Mouse (Mus musculus): ENCODE data around the gene Foxk1.

Gene Foxk1

GRCm38 (mm10) chr5:142420317-142420716 lies 19.0 kb downstream of the Foxk1 start:
- DNase-seq (ENCODE audit: low spot score in 2 of 2), result no peak

- no peak for DNase-seq (ENCODE audit: low spot score in 2 of 2)
These were observed 19.6 kb downstream of the Foxk1 start for GRCm38 (mm10) chr5:142420920-142421319.

- no peak for DNase-seq (ENCODE audit: low spot score in 2 of 2)
These were observed 20.6 kb downstream of the Foxk1 start for GRCm38 (mm10) chr5:142421886-142422285.

- DNase-seq (ENCODE audit: low spot score in 2 of 2), result no peak
These were observed 21.8 kb downstream of the Foxk1 start for GRCm38 (mm10) chr5:142423141-142423540.

GRCm38 (mm10) chr5:142423701-142424100 lies 22.4 kb downstream of the Foxk1 start:
- no peak for DNase-seq (ENCODE audit: low spot score in 2 of 2)

GRCm38 (mm10) chr5:142424627-142425349 lies 23.5 kb downstream of the Foxk1 start:
- no peak for DNase-seq (ENCODE audit: low spot score in 2 of 2)

- no peak for DNase-seq (ENCODE audit: low spot score in 2 of 2)
These were observed 25.2 kb downstream of the Foxk1 start for GRCm38 (mm10) chr5:142426476-142426875.

- DNase-seq (ENCODE audit: low spot score in 2 of 2), result no peak
These were observed 26.6 kb downstream of the Foxk1 start for GRCm38 (mm10) chr5:142427876-142428275.

- DNase-seq (ENCODE audit: low spot score in 2 of 2), result no peak
These were observed 27.4 kb downstream of the Foxk1 start for GRCm38 (mm10) chr5:142428691-142429090.

GRCm38 (mm10) chr5:142431029-142431428 lies 29.7 kb downstream of the Foxk1 start:
- no peak for DNase-seq (ENCODE audit: low spot score in 2 of 2)

GRCm38 (mm10) chr5:142431811-142432434 lies 30.6 kb downstream of the Foxk1 start:
- DNase-seq (ENCODE audit: low spot score in 2 of 2), result no peak

GRCm38 (mm10) chr5:142432695-142433094 lies 31.4 kb downstream of the Foxk1 start:
- DNase-seq (ENCODE audit: low spot score in 2 of 2), result no peak

- DNase-seq (ENCODE audit: low spot score in 2 of 2), result peak; percentile 76 to 85
These were observed 32.8 kb downstream of the Foxk1 start for GRCm38 (mm10) chr5:142434052-142434451.

- DNase-seq (ENCODE audit: low spot score in 2 of 2), result no peak
These were observed 34.4 kb downstream of the Foxk1 start for GRCm38 (mm10) chr5:142435736-142436135.

- DNase-seq (ENCODE audit: low spot score in 2 of 2), result peak; percentile 71 to 85
These were observed 37.2 kb downstream of the Foxk1 start for GRCm38 (mm10) chr5:142438380-142438938.

- no peak for DNase-seq (ENCODE audit: low spot score in 2 of 2)
These were observed 38.7 kb downstream of the Foxk1 start for GRCm38 (mm10) chr5:142439911-142440432.

GRCm38 (mm10) chr5:142440451-142441147 lies 39.3 kb downstream of the Foxk1 start:
- DNase-seq (ENCODE audit: low spot score in 2 of 2), result peak in 1 of 2 experiments; percentile 54

- DNase-seq (ENCODE audit: low spot score in 2 of 2), result no peak
These were observed 40.2 kb downstream of the Foxk1 start for GRCm38 (mm10) chr5:142441332-142442044.

GRCm38 (mm10) chr5:142442045-142442440 lies 40.7 kb downstream of the Foxk1 start:
- no peak for DNase-seq (ENCODE audit: low spot score in 2 of 2)

GRCm38 (mm10) chr5:142443514-142443913 lies 42.2 kb downstream of the Foxk1 start:
- no peak for DNase-seq (ENCODE audit: low spot score in 2 of 2)

GRCm38 (mm10) chr5:142443994-142444393 lies 42.7 kb downstream of the Foxk1 start:
- no peak for DNase-seq (ENCODE audit: low spot score in 2 of 2)
